Mouse (Mus musculus): ENCODE data around the gene Ythdf2. TPM values are rescaled to one million over a fixed set of nuclear protein-coding genes. Genes with fewer than 3 reads are reported as not detected.
"Not testable (repeated sequence)": the region's sequence is repeated elsewhere in the genome, so short reads cannot be mapped to it uniquely, and the experiment has no call there.

The Ythdf2 gene
- 10 to 100 TPM; 44.7 to 53.4 TPM for total RNA-seq (2021)
- long read RNA-seq, experiment 1, full-length matches to known transcripts, result 89 of 91 reads
- long read RNA-seq, experiment 1, partial matches to known transcripts, result 1 of 91 reads
- long read RNA-seq, experiment 1, other reads (novel, unspliced or antisense), result 1 of 91 reads
- long read RNA-seq, experiment 2, full-length matches to known transcripts, result 107 of 109 reads
- long read RNA-seq, experiment 2, partial matches to known transcripts, result 2 of 109 reads
- long read RNA-seq, experiment 2, other reads (novel, unspliced or antisense), result 0 of 109 reads

DNA sequence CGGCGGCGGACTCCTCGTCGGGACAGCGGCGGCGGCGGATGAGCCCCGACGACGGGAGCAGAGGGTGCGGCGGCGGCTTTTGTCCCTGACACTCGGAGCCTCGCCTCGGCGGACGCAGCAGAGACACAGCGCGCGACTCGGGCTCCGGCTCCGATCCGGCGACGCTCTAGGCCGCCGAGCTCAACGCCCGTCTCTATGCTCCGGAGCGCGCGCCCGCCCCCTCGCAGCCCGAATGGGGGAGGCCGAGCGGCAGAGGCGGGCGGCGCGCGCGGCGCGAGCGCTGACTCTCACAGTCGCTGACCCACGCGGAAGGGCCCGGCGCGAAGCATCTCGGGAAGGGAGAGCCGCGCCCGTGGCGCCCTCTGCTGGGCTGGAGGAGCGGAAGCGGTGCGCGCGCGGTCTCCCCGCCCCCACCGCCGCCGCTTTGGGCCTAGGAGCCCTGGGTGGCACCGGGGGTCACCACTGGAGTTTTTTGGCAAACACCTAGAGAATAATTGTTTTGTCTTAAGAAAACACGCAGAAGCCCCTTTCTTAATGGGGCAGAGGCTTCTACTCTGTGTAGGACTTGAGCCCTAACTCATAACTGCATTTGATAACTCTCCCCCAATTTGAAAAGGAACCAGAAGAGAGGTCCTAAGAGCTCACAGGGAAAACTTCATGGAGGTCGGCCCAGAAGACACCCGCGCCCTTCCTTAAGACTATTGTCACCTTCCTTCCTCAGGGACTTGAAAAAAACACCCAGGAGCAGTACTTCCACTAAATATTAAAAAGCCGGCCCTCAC lies at the start of gene Ythdf2:
Ythdf2 (minus strand) TSS at position 351 of the 782 bp plus-strand sequence.
- peak; percentile 98 for DNase-seq (ENCODE audit: low spot score in 2 of 2)

DNA sequence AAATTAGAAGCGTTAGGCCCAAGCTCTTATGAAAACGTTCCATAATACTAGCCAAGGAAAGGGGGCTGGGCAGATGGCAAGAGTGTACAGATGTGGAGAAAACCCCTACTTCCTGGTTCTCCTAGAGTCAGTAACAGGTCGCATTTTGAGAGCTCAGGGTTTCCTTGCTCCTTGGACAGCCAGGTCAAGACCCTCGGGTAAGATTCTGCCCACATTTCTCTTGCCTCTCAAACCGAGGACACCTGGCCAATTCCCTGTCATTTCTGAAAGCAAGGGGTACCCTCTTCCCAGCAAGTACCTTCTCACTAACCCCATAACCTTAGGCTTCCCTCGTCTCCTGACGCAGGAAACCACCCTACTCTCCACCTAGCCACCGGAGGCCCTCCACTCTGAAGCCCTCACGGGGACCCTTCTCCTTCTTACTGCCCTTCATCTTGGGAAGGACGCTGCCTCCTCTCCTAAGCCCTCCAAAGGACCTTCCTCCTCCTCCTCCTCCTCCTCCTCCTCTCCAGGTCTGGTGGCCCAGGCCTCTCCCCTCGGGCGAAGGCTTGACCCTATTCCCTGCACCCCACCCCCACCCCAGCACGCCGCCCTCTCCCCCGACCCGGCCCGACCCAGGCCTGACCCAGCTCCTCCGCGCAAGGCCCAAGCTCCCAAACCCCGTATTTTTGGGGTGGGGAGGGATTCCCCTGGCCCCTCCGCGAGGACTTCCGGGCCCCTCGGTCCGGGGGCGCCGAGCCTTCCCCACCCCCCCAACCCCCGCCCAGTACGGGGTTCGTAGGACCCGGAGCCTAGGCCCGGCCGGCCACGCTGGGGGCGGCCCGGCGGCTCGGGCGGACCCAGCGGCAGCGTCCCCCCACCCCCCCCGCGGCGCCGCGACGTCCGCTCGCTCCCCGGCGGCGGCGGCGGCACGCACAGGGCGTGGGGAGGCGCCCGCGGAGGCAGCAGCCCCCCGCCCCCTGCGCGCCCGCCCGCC lies 48.6 kb upstream of the Ythdf2 start:
- DNase-seq (ENCODE audit: low spot score in 2 of 2), result peak; percentile 40 to 62

DNA sequence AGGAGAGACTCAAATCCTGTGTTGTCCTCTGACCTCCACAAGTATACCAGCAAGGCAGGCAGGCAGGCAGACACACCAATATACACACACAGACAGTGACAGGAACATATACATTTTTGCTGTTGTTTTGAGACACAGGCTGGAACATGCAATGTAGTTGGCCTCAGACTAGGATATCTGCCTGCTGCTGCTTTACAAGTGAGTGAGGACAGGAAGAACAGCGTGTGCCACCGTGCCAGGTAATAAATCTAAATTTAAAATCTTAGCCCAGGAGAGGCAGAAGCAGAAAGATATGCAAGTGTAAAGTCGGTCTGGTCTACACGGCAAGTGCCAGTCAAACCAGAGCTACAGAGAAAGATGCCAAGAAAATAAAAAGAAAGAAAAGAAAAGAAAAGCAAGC lies 47.1 kb upstream of the Ythdf2 start:
- DNase-seq (ENCODE audit: low spot score in 2 of 2), result no peak

DNA sequence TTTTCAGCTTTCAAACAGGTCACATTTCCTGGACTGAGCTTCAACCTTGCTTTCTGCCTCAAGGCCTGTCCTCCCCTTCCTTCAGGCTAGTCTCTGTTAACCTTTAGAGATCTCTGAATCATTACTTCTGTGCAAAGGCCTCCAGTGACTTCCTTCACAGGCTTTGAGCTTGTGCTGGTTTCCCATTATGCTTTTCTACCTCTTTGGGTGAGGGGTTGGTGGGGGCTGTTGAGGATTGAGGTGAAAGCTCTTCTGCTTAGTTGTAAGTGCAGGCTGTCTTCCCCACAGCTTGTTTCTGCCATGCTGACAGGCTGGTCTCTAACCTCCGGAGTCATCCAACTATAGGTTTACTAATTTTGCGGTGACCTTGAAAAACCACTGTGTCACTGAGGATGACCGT lies 44.3 kb upstream of the Ythdf2 start:
- no peak for DNase-seq (ENCODE audit: low spot score in 2 of 2)

DNA sequence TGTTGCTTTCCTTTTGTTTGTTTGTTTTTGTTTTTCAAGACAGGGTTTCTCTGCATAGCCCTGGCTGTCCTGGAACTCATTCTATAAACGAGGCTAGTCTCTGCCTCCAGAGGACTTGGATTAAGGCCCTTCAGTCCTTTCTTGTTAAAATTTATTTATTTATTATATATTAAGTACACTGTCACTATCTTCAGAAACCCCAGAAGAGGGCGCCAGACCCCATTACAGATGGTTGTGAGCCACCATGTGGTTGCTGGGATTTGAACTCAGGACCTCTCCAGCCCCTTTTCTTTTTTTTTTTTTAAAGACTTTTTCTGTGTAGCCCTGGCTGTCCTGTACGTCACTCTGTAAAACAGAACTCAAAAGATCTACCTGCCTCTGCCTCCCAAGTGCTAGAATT lies 42.9 kb upstream of the Ythdf2 start:
- DNase-seq (ENCODE audit: low spot score in 2 of 2), result no peak

DNA sequence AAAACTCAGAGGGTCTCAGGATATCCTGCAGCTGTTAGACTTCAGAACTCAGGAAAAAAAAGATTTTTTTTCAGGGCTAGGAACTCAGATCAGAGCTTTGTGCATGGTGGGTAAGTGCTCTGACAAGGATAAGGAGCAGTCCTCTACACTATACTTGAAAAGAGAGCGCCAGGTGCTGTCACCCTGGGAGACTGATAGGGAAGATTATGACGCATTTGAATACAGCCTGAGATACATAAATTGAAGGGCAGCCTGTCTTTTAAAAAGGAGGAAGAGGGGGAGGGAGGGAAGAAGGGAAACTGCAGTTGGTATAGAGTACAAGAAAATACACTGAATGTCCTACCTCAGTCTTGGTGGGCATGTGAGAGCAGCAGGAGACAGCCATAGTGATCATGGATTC lies 41.5 kb upstream of the Ythdf2 start:
- no peak for DNase-seq (ENCODE audit: low spot score in 2 of 2)

DNA sequence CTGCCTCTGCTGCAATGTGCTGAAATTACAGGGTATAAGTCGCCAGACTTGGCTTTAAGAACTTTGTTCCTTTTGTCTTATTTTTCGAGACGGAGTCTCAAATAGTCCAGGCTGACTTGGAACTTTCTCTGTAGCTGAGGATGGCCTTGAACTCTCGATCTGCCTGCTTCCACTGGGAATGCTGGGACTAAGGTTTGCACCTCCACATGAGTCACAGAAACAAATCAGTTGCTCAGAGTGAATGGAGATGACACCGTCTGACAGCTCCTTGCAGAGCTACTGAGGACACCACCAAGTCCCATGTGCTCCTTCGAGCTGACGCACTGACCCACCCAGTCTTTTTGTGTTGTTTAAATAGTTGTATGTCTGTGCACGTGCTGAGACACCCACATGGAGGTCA lies 41.0 kb upstream of the Ythdf2 start:
- DNase-seq (ENCODE audit: low spot score in 2 of 2), result no peak

DNA sequence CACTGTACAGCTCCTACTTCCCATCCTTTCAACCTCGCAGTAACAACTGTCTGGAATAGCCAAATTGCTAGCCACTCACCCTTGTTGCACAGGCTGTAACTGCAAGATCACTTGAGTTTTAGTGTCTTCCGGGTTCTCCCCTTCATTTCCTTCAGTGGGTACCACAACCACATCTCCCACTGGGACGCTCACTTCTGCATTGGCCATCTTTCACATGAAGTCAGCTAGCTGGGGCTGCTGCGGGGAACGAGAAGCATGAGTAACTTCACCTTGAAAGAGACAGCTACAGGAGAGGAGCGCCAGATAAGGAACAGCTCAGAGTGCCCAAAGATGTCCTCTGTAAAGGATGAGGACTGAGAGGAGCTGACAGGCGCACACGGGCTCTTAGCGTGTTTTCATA lies 39.5 kb upstream of the Ythdf2 start:
- no peak for DNase-seq (ENCODE audit: low spot score in 2 of 2)

DNA sequence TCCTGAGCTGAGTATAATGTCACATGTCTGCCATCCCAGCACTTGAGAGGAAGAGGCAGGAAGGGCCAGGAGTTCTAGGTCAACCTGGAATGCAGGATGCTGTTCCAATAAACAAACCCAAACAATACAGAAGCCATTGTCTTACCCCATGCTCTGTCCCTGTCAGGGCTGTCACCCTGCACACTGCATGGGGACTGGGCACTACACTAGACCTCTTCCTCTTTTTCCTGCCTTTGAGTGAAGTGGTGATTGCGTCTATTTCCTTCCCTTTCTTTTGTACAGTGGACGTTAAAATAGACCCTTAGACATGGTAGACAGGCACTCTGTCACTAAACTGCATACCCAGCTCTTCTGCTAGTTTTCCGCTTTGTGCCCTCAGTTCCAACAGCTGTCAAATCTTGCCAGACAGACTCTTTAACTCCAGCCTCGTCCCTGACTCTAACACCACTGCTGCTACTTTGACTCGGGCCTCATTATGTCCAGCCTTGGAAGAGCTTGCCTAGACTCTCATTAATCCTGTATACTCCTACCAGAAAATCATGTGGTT lies 35.4 kb upstream of the Ythdf2 start:
- no peak for DNase-seq (ENCODE audit: low spot score in 2 of 2)

DNA sequence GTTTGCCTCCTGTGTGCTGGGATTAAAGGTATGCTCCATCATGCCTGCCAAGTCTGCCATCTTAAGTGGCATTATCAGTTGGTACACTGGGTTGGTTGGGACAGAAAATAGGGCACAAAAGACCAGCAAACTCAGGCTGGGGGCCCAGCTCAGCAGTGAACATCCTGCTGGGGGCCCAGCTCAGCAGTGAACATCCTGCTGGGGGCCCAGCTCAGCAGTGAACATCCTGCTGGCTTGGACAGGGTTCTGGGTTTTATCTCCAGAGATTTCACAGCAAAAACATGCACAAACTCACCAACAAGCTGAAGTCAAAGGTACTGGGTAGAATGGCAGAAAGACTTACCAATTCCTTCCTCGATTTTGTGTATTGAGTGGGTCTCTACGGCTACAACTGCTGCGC lies 33.5 kb upstream of the Ythdf2 start:
- no peak for DNase-seq (ENCODE audit: low spot score in 2 of 2)

DNA sequence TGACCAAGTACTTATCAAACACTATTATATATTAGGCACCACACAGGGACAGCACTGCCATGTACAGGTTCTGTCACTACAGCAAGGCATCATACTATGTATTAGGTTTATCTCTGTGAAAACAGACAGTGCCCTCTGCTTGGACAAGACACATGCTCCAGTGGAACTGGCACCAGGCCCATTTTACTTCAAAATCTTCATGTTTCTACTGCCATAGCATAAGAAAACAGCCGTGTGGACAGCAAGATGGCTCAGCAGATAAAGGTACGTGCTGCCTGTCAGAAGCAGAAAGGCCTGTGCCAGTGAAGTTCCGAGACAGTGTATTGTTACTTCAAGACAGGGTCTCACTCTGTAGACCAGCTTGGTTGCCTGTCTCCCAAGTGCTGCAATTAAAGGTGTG lies 29.1 kb upstream of the Ythdf2 start:
- no peak for DNase-seq (ENCODE audit: low spot score in 2 of 2)

DNA sequence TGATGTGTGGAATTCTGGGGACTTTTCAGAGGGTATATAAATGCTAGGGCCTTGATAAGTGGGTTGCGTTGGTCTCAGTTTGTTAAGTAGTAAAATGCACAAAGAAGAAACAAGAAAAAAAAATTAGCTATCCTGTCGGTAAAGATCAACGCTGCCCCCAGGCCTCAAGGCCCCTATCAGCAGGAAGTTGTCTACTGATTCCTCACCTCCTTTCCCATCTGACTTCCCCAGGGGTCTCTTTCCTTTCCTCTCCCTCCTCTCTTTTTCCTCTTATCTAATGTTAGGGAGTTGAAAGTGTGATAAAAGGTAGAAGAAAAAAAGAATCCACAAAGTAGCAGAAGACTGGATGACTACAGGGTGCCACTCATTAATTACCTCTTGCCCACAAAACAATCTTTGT lies 28.3 kb upstream of the Ythdf2 start:
- no peak for DNase-seq (ENCODE audit: low spot score in 2 of 2)

DNA sequence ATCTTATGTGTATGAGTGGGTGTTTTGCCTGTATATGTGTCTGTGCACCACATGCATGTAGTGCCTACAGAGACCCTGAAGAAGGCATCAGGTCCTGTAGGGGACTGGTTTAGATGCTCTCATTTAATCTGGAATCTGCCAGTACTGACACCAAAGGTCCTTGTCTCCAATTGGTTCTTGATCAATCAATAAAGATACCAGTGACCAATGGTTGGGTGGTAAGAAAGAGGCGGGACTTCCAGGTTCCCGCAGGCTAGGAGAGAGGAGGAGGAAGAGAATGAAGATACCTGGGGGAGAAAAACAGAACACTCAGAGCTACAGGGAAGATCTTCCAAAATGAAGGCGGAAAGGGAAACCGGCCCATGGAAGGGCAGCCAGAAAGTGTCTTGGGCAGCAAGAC lies 26.3 kb upstream of the Ythdf2 start:
- no peak for DNase-seq (ENCODE audit: low spot score in 2 of 2)

DNA sequence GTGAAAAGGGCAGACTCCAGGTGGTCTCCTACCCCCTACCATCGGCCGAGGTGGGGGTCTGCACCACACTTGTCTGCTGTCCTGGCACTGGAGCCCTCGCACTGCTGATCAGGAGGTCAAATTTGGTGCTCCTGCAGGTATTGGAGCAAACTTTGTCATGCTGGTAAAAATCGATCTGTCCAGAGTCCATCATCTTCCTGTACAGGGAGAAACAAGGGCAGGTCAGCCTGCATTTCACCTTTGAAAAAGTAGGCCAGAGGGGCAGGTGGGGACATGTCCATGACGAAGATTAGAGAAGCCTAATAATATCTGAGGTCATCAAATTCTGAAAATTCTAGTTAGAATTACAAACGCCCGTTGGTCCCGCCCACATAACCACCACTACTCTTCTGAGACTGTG lies 22.6 kb upstream of the Ythdf2 start:
- DNase-seq (ENCODE audit: low spot score in 2 of 2), result no peak

DNA sequence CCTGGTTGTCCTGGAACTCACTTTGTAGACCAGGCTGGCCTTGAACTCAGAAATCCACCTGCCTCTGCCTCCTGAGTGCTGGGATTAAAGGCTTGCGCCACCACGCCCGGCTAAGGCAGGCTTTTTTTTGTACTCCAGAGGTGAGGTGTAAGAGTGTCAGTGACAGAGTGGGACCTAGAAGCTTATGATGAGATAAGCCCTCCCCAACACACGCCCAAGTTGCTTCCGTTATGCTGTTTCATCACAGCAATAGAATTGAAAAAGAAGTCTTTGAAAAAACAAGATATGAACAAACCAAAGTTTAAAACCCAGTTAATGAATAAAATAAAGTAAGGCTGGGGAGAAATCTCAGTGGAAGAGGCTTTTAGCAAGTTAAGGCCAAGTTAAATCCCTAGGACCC lies 18.3 kb upstream of the Ythdf2 start:
- no peak for DNase-seq (ENCODE audit: low spot score in 2 of 2)

DNA sequence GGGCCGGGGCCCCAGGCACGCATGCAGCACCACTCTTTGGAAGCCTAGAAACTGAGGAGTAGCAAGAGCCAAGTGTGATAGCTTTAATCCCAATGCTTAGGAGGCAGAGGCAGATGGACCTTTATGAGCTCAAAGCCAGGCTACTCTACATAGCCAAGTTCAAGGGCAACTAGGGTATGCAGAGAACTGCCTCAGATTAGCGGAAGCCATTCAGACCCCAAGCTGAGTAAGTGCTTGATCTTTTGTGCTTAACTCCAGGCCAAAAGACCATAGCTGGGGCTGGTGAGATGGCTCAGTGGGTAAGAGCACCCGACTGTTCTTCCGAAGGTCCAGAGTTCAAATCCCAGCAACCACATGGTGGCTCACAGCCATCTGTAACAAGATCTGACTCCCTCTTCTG lies 9.9 kb upstream of the Ythdf2 start:
- DNase-seq (ENCODE audit: low spot score in 2 of 2), result not testable (repeated sequence)

DNA sequence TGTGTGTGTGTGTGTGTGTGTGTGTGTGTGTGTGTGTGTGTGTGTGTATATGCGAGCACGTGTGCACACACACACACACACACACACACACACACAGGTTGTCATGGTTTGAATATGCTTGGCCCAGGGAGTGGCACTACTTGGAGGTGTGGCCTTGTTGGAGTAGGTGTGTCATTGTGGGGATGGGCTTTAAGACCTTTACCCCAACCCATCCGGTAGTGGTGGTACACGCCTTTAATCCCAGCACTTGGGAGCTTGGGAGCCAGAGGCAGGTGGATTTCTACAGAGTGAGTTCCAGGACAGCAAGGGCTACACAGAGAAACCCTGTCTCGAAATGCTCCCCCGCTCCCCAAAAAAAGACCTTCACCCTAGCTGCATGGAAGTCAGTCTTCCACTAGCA lies 6.3 kb upstream of the Ythdf2 start:
- not testable (repeated sequence) for DNase-seq (ENCODE audit: low spot score in 2 of 2)

DNA sequence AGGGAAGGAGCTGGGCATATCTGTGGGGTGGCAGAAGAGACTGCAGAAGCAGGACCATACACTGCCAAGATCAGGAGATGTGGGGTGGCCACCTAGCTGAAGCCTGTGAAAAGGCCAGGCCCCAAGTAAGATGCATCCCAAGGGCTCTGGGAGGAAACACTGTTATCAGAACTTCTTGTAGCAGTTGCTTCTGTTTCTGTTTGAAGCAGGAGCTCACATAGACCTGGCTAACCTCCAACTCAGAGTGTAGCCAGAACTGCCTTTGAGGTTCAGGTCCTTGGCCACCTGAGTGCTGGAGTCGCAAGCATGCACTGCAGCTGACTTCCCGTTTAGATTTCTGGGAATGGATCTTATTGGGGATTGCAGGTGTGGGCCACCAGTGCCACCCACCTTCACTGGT lies 5.7 kb upstream of the Ythdf2 start:
- DNase-seq (ENCODE audit: low spot score in 2 of 2), result no peak

DNA sequence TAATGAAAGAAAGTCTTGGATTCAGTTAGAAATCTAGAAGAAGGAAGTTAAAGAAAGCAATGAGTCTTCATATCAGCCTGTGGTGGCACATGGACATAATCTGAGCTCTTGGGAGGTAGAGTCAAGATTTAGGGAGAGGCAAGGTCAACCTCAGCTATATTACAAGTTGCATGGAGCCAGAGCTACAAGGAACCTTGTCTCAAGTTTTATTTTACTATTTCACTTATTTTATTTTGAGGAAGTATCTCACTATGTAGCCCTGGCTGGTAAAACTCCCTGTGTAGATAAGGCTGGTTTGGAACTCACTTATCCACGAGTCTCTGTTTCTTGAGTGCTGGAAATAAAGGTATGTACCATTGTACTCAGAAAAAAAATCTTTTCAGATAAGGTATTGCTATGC lies 4.5 kb upstream of the Ythdf2 start:
- DNase-seq (ENCODE audit: low spot score in 2 of 2), result no peak

DNA sequence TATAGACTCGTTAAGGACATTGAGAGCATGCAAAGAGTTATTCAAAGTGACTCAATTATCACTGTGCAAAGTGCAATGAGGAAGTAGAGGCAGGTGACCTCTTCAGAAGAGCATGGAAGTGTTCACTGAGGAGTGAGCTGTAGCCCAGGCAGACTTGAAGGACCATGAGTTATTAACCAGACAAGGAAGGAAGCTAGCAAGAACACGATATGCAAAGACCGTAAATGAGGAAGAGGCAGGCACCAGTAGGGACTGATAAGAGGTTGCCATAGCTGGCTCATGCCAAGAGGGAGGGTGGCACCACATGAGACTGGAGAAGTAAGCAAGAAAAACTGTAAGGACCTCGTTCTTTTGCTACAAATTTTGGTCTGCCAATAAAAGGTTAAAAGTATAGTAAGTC lies 2.7 kb upstream of the Ythdf2 start:
- DNase-seq (ENCODE audit: low spot score in 2 of 2), result no peak

All from gastrocnemius, postnatal 4 days (tissue).